Mouse (Mus musculus): ENCODE measurements around the gene Slc1a3. TPM values are rescaled to one million over a fixed set of nuclear protein-coding genes. Genes with fewer than 3 reads are reported as not detected.

Slc1a3 gene
- total and polyA plus RNA-seq, 3 experiments = 4.5 to 12.6 (median 6.5) TPM

- TF ChIP-seq CHD2 (IDR thresholded peaks at IDR 0.05; ENCODE audit: low read length) = no peak
- no peak for TF ChIP-seq E2F4 (IDR thresholded peaks at IDR 0.05; ENCODE audit: insufficient replicate concordance, low read depth, low read length)
- TF ChIP-seq JUN (IDR thresholded peaks at IDR 0.05; ENCODE audit: insufficient read depth, low read depth, low read length) = no peak
- TF ChIP-seq USF2 (conservative IDR thresholded peaks at IDR 0.05; ENCODE audit: low read depth, low read length) = no peak
- no peak for TF ChIP-seq KAT2A (IDR thresholded peaks at IDR 0.05; ENCODE audit: insufficient replicate concordance, low read length)
- no peak for TF ChIP-seq IRF4 (IDR thresholded peaks at IDR 0.05; ENCODE audit: low read depth, low read length)
- TF ChIP-seq NRF1 (IDR thresholded peaks at IDR 0.05; ENCODE audit: low read depth, low read length) = no peak
- no peak for TF ChIP-seq UBTF (IDR thresholded peaks at IDR 0.05; ENCODE audit: low read depth, low read length)
- TF ChIP-seq POLR2AphosphoS2 (IDR thresholded peaks at IDR 0.05; ENCODE audit: low read depth, low read length) = no peak
- no peak for TF ChIP-seq ZKSCAN1 (IDR thresholded peaks at IDR 0.05; ENCODE audit: borderline replicate concordance, low read depth, low read length)
- TF ChIP-seq EP300 (IDR thresholded peaks at IDR 0.05; ENCODE audit: low read length) = no peak
- no peak overlapping the region for H3K4me3 ChIP-seq (replicated peaks in 1 of 3; ENCODE audit: low read depth in 2 of 3, low read length in 2 of 3, poor library complexity in 1 of 3)
- no peaks in the 10 kb centered on the region for H3K36me3 ChIP-seq (replicated peaks in 1 of 2; ENCODE audit: control insufficient read depth in 1 of 2, insufficient read depth in 1 of 2, low read length in 1 of 2)
- no peaks in the 10 kb centered on the region for H3K27me3 ChIP-seq (replicated peaks)
- no peak overlapping the region for H3K9ac ChIP-seq (ENCODE audit: insufficient read depth, low read depth)
- dilution Hi-C loops (cut with MboI; ENCODE audit: extremely low pct_ligation_motif_present, extremely low pct_unique_long_range_greater_than_20kb, low sequenced_read_pairs) = no loop called here
- in situ Hi-C loops (cut with MboI; ENCODE audit: low pct_ligation_motif_present, low pct_unique_long_range_greater_than_20kb, low sequenced_read_pairs) = no loop called here
- no peak overlapping the region for H3K4me2 ChIP-seq (ENCODE audit: insufficient read depth, low read depth, poor library complexity, severe bottlenecking)
- no peaks in the 10 kb centered on the region for H3K4me1 ChIP-seq (ENCODE audit: control insufficient read depth in 1 of 2, insufficient read depth in 2 of 2)
- no peak for DNase-seq (ENCODE audit: extremely low read depth)
- no peaks in the 10 kb centered on the region for H3K9me3 ChIP-seq (replicated peaks; ENCODE audit: low read length)
- no peaks in the 10 kb centered on the region for H3K79me2 ChIP-seq (replicated peaks; ENCODE audit: control insufficient read depth, extremely low read depth, insufficient read depth, poor library complexity, severe bottlenecking)
- H3K27ac ChIP-seq (ENCODE audit: insufficient read depth, low read depth) = no peak overlapping the region
These were observed 114.1 kb downstream of the Slc1a3 start for GRCm38 (mm10) chr15:8596375-8596900.

- H3K36me3 ChIP-seq (replicated peaks in 1 of 2; ENCODE audit: control insufficient read depth in 1 of 2, insufficient read depth in 1 of 2, low read length in 1 of 2) = no peaks in the 10 kb centered on the region
- dilution Hi-C loops (cut with MboI; ENCODE audit: extremely low pct_ligation_motif_present, extremely low pct_unique_long_range_greater_than_20kb, low sequenced_read_pairs) (no loop called here), in situ Hi-C loops (cut with MboI; ENCODE audit: low pct_ligation_motif_present, low pct_unique_long_range_greater_than_20kb, low sequenced_read_pairs) (no loop called here)
- H3K4me1 ChIP-seq (ENCODE audit: control insufficient read depth in 1 of 2, insufficient read depth in 2 of 2) = peaks cover under 1% of the 10 kb centered on the region in 2 experiments; a peak in 2 of 4 replicates
- TF ChIP-seq MXI1 (IDR thresholded peaks at IDR 0.05; ENCODE audit: low read depth, low read length) (no peak), E2F4 (IDR thresholded peaks at IDR 0.05; ENCODE audit: insufficient replicate concordance, low read depth, low read length) (no peak), BHLHE40 (IDR thresholded peaks at IDR 0.05; ENCODE audit: low read depth, low read length) (no peak), ETS1 (conservative IDR thresholded peaks at IDR 0.05; ENCODE audit: low read depth, low read length) (no peak), JUN (IDR thresholded peaks at IDR 0.05; ENCODE audit: insufficient read depth, low read depth, low read length) (no peak), KAT2A (IDR thresholded peaks at IDR 0.05; ENCODE audit: insufficient replicate concordance, low read length) (no peak), USF2 (conservative IDR thresholded peaks at IDR 0.05; ENCODE audit: low read depth, low read length) (no peak), GABPA (IDR thresholded peaks at IDR 0.05; ENCODE audit: insufficient replicate concordance, low read depth, low read length) (no peak), PAX5 (IDR thresholded peaks at IDR 0.05; ENCODE audit: low read length) (no peak), SMC3 (IDR thresholded peaks at IDR 0.05; ENCODE audit: low read depth, low read length) (peak; percentile 15; the same call in 1 of the 2 replicates), SIN3A (IDR thresholded peaks at IDR 0.05; ENCODE audit: low read length) (no peak), USF1 (IDR thresholded peaks at IDR 0.05; ENCODE audit: low read depth, low read length) (no peak), MAZ (IDR thresholded peaks at IDR 0.05; ENCODE audit: low read depth, low read length) (no peak), CTCF (conservative IDR thresholded peaks at IDR 0.05 in 1 of 2, IDR thresholded peaks at IDR 0.05 in 1 of 2; ENCODE audit: low read depth in 2 of 2, low read length in 2 of 2) (peak in 1 of 2 experiments; percentile 37; a peak in 2 of 4 replicates), NELFE (IDR thresholded peaks at IDR 0.05; ENCODE audit: low read depth, low read length) (no peak), RAD21 (IDR thresholded peaks at IDR 0.05; ENCODE audit: low read depth, low read length) (peak; percentile 7), MYC (IDR thresholded peaks at IDR 0.05; ENCODE audit: low read depth, low read length) (no peak)
- no peak overlapping the region for H3K9ac ChIP-seq (ENCODE audit: insufficient read depth, low read depth)
- DNase-seq (ENCODE audit: extremely low read depth) = no peak
- H3K4me2 ChIP-seq (ENCODE audit: insufficient read depth, low read depth, poor library complexity, severe bottlenecking) = no peak overlapping the region
- no peaks in the 10 kb centered on the region for H3K9me3 ChIP-seq (replicated peaks; ENCODE audit: low read length)
- no peaks in the 10 kb centered on the region for H3K27me3 ChIP-seq (replicated peaks)
- H3K4me3 ChIP-seq (replicated peaks in 1 of 3; ENCODE audit: low read depth in 2 of 3, low read length in 2 of 3, poor library complexity in 1 of 3) = no peak overlapping the region
- H3K79me2 ChIP-seq (replicated peaks; ENCODE audit: control insufficient read depth, extremely low read depth, insufficient read depth, poor library complexity, severe bottlenecking) = no peaks in the 10 kb centered on the region
- H3K27ac ChIP-seq (ENCODE audit: insufficient read depth, low read depth) = no peak overlapping the region
These were observed 115.3 kb downstream of the Slc1a3 start for GRCm38 (mm10) chr15:8595226-8595625.
